Mouse (Mus musculus) kidney, embryonic 16.5 days (tissue): Measurements from ENCODE around the gene Whamm. TPM values are rescaled to one million over a fixed set of nuclear protein-coding genes. Genes with fewer than 3 reads are reported as not detected.
A peak's percentile ranks its signal among the peaks of the same experiment; 100 is the strongest.

Source experiments
- ATAC-seq: fragments of 200-750 bp; cut with Nextera tagmentation; 2 replicates; pipeline ENCODE4 v1.8.0; 2017; ENCODE audit warnings: moderate TSS enrichment; ENCODE audit not compliant: low FRiP score, low TSS enrichment
- H3K27ac ChIP-seq: fragments of 300-500 bp; sonication (generic); 2 replicates; pipeline ENCODE4 v1.5.1; 2014; ENCODE audit warnings: low read length
- H3K27me3 ChIP-seq: fragments of 300-500 bp; sonication (generic); 2 replicates; pipeline ENCODE4 v1.6.1; 2014; ENCODE audit warnings: low read length, control low read depth, mixed read lengths; ENCODE audit not compliant: insufficient read depth
- H3K36me3 ChIP-seq: fragments of 300-500 bp; sonication (generic); 2 replicates; pipeline ENCODE4 v1.6.1; 2014; ENCODE audit warnings: low read length, control low read depth, mixed read lengths; ENCODE audit not compliant: insufficient read depth
- H3K4me1 ChIP-seq: fragments of 300-500 bp; sonication (generic); 2 replicates; pipeline ENCODE4 v1.6.1; 2014; ENCODE audit warnings: low read length, control low read depth, mixed read lengths; ENCODE audit not compliant: insufficient read depth
- H3K4me2 ChIP-seq: fragments of 300-500 bp; sonication (generic); replicated peaks from 2 replicates; pipeline ENCODE4 v1.6.1; 2014; ENCODE audit warnings: low read depth, low read length
- H3K4me3 ChIP-seq: fragments of 300-500 bp; sonication (generic); 2 replicates; pipeline ENCODE4 v1.5.1; 2014; ENCODE audit warnings: mild to moderate bottlenecking, low read length
- H3K9ac ChIP-seq: fragments of 300-500 bp; sonication (generic); replicated peaks from 2 replicates; pipeline ENCODE4 v1.6.1; 2014; ENCODE audit warnings: low read length
- H3K9me3 ChIP-seq: fragments of 300-500 bp; sonication (generic); 2 replicates; pipeline ENCODE4 v1.6.1; 2016; ENCODE audit warnings: low read length, control low read depth
- WGBS: fragments of 180-500 bp; shearing (Covaris S2); extraction: QIAGEN DNeasy Blood & Tissue Kit; methylation state at CpG from one replicate; pipeline ENCODE4 v1.1.7; 2014; 5-methylcytosine and 5-hydroxymethylcytosine counted together
- polyA plus RNA-seq: library from polyadenylated mRNA; unstranded; fragments of >200 nt; fragmentation: Nextera tagmentation; extraction: Ambion mirVana; gene quantifications from 2 replicates; pipeline ENCODE4 v1.2.1, GENCODE M21; 2015

The Whamm gene
- polyA plus RNA-seq, 1 experiment from 2014 or later: 3.4 TPM

- no peak overlapping the region for H3K9ac ChIP-seq
- no peak overlapping the region for H3K4me3 ChIP-seq
- 67% methylated on average over 3 of the region's 3 CpGs for WGBS
- no peaks in the 10 kb centered on the region for H3K4me1 ChIP-seq
- peaks cover 9% of the 10 kb centered on the region for H3K9me3 ChIP-seq
- peaks cover 34% of the 10 kb centered on the region for H3K36me3 ChIP-seq
- ATAC-seq: no peak
- H3K27ac ChIP-seq: no peak overlapping the region
- H3K27me3 ChIP-seq: no peaks in the 10 kb centered on the region
- H3K4me2 ChIP-seq: no peak overlapping the region
Observed at GRCm38 (mm10) chr7:81583512-81583911, 12.4 kb downstream of the Whamm start.

- no peak overlapping the region for H3K27ac ChIP-seq
- no peaks in the 10 kb centered on the region for H3K27me3 ChIP-seq
- ATAC-seq: no peak
- peaks cover 26% of the 10 kb centered on the region for H3K36me3 ChIP-seq
- WGBS: 91% methylated on average over 7 of the region's 7 CpGs
- no peak overlapping the region for H3K4me2 ChIP-seq
- H3K9ac ChIP-seq: no peak overlapping the region
- H3K9me3 ChIP-seq: peaks cover 9% of the 10 kb centered on the region
- H3K4me3 ChIP-seq: no peak overlapping the region
- H3K4me1 ChIP-seq: no peaks in the 10 kb centered on the region
Observed at GRCm38 (mm10) chr7:81585326-81585725, 14.3 kb downstream of the Whamm start.

- WGBS: 89% methylated on average over 4 of the region's 4 CpGs
- H3K27ac ChIP-seq: no peak overlapping the region
- H3K9me3 ChIP-seq: peaks cover 9% of the 10 kb centered on the region
- peaks cover 37% of the 10 kb centered on the region for H3K36me3 ChIP-seq
- H3K27me3 ChIP-seq: no peaks in the 10 kb centered on the region
- no peaks in the 10 kb centered on the region for H3K4me1 ChIP-seq
- no peak for ATAC-seq
- no peak overlapping the region for H3K9ac ChIP-seq
- H3K4me2 ChIP-seq: no peak overlapping the region
- H3K4me3 ChIP-seq: no peak overlapping the region
Observed at GRCm38 (mm10) chr7:81587238-81587637, 16.2 kb downstream of the Whamm start.

GRCm38 (mm10) chr7:81592686-81593085 lies 21.6 kb downstream of the Whamm start:
- WGBS: 83% methylated on average over 9 of the region's 9 CpGs
- H3K27ac ChIP-seq: no peak overlapping the region
- no peak overlapping the region for H3K9ac ChIP-seq
- no peaks in the 10 kb centered on the region for H3K4me1 ChIP-seq
- no peak overlapping the region for H3K4me2 ChIP-seq
- H3K4me3 ChIP-seq: no peak overlapping the region
- no peaks in the 10 kb centered on the region for H3K9me3 ChIP-seq
- no peaks in the 10 kb centered on the region for H3K27me3 ChIP-seq
- ATAC-seq: no peak
- H3K36me3 ChIP-seq: peaks cover 48% of the 10 kb centered on the region

- Histone ChIP-seq H3K4me2 (no peak overlapping the region), H3K4me1 (no peaks in the 10 kb centered on the region), H3K4me3 (no peak overlapping the region), H3K27ac (no peak overlapping the region), H3K9ac (no peak overlapping the region), H3K27me3 (no peaks in the 10 kb centered on the region), H3K9me3 (no peaks in the 10 kb centered on the region), H3K36me3 (peaks cover 46% of the 10 kb centered on the region)
- no peak for ATAC-seq
- 88% methylated on average over 8 of the region's 8 CpGs for WGBS
Observed at GRCm38 (mm10) chr7:81593387-81593786, 22.3 kb downstream of the Whamm start.

GRCm38 (mm10) chr7:81595056-81595455 lies 24.0 kb downstream of the Whamm start:
- Histone ChIP-seq H3K27me3 (no peaks in the 10 kb centered on the region), H3K36me3 (peaks cover 45% of the 10 kb centered on the region), H3K27ac (no peak overlapping the region), H3K9me3 (no peaks in the 10 kb centered on the region), H3K4me1 (no peaks in the 10 kb centered on the region), H3K9ac (no peak overlapping the region), H3K4me3 (no peak overlapping the region), H3K4me2 (no peak overlapping the region)
- no peak for ATAC-seq
- WGBS: 92% methylated on average over 5 of the region's 5 CpGs

GRCm38 (mm10) chr7:81596086-81596485 lies 25.0 kb downstream of the Whamm start:
- Histone ChIP-seq H3K27ac (no peak overlapping the region), H3K9ac (no peak overlapping the region), H3K4me1 (no peaks in the 10 kb centered on the region), H3K36me3 (peaks cover 41% of the 10 kb centered on the region), H3K4me2 (no peak overlapping the region), H3K4me3 (no peak overlapping the region), H3K27me3 (no peaks in the 10 kb centered on the region), H3K9me3 (no peaks in the 10 kb centered on the region)
- no peak for ATAC-seq
- WGBS: 84% methylated on average over 6 of the region's 6 CpGs

GRCm38 (mm10) chr7:81597660-81598059 lies 26.6 kb downstream of the Whamm start:
- no peak overlapping the region for H3K27ac ChIP-seq
- H3K4me3 ChIP-seq: no peak overlapping the region
- peak; percentile 23; the same call in 1 of the 2 replicates for ATAC-seq
- no peak overlapping the region for H3K9ac ChIP-seq
- H3K4me2 ChIP-seq: no peak overlapping the region
- peaks cover 31% of the 10 kb centered on the region for H3K36me3 ChIP-seq
- no peaks in the 10 kb centered on the region for H3K27me3 ChIP-seq
- WGBS: 88% methylated on average over 1 of the region's 1 CpGs
- H3K4me1 ChIP-seq: no peaks in the 10 kb centered on the region
- H3K9me3 ChIP-seq: no peaks in the 10 kb centered on the region

- no peak overlapping the region for H3K27ac ChIP-seq
- H3K4me3 ChIP-seq: no peak overlapping the region
- H3K4me2 ChIP-seq: no peak overlapping the region
- no peak overlapping the region for H3K9ac ChIP-seq
- no peaks in the 10 kb centered on the region for H3K9me3 ChIP-seq
- no peaks in the 10 kb centered on the region for H3K4me1 ChIP-seq
- 67% methylated on average over 8 of the region's 8 CpGs for WGBS
- H3K27me3 ChIP-seq: no peaks in the 10 kb centered on the region
- ATAC-seq: no peak
- peaks cover 17% of the 10 kb centered on the region for H3K36me3 ChIP-seq
Observed at GRCm38 (mm10) chr7:81599379-81600280, 28.6 kb downstream of the Whamm start.

- Histone ChIP-seq H3K9ac (no peak overlapping the region), H3K27me3 (no peaks in the 10 kb centered on the region), H3K36me3 (no peaks in the 10 kb centered on the region), H3K9me3 (no peaks in the 10 kb centered on the region), H3K4me2 (no peak overlapping the region), H3K27ac (no peak overlapping the region), H3K4me1 (no peaks in the 10 kb centered on the region), H3K4me3 (no peak overlapping the region)
- WGBS: 86% methylated on average over 5 of the region's 5 CpGs
- ATAC-seq: no peak
Observed at GRCm38 (mm10) chr7:81604991-81605390, 33.9 kb downstream of the Whamm start.
